Mouse (Mus musculus) heart, embryonic 15.5 days (tissue): Measurements from ENCODE around the gene H2-T22. TPM values are rescaled to one million over a fixed set of nuclear protein-coding genes. Genes with fewer than 3 reads are reported as not detected.

ENCODE experiments used
- ATAC-seq: fragments of 200-750 bp; cut with Nextera tagmentation; replicated peaks from 2 replicates; pipeline ENCODE4 v1.8.0; 2017; ENCODE audit warnings: low read depth, moderate TSS enrichment; ENCODE audit not compliant: insufficient number of reproducible peaks, insufficient read depth, low FRiP score
- H3K27ac ChIP-seq: fragments of 300-500 bp; sonication (generic); 2 replicates; pipeline ENCODE4 v1.5.1; 2015; ENCODE audit warnings: mild to moderate bottlenecking, inconsistent platforms
- H3K27me3 ChIP-seq: fragments of 300-500 bp; sonication (generic); 2 replicates; pipeline ENCODE4 v1.6.1; 2015; ENCODE audit warnings: inconsistent platforms
- H3K36me3 ChIP-seq: fragments of 300-500 bp; sonication (generic); 2 replicates; pipeline ENCODE4 v1.6.1; 2015; ENCODE audit warnings: mild to moderate bottlenecking, inconsistent platforms
- H3K4me1 ChIP-seq: fragments of 300-500 bp; sonication (generic); replicated peaks from 2 replicates; pipeline ENCODE4 v1.6.1; 2015; ENCODE audit warnings: inconsistent platforms
- H3K4me2 ChIP-seq: fragments of 300-500 bp; sonication (generic); 2 replicates; pipeline ENCODE4 v1.6.1; 2015; ENCODE audit warnings: inconsistent platforms, mild to moderate bottlenecking, moderate library complexity
- H3K4me3 ChIP-seq: fragments of 300-500 bp; sonication (generic); 2 replicates; pipeline ENCODE4 v1.5.1; 2015; ENCODE audit warnings: mild to moderate bottlenecking, inconsistent platforms
- H3K9ac ChIP-seq: fragments of 300-500 bp; sonication (generic); 2 replicates; pipeline ENCODE4 v1.6.1; 2015; ENCODE audit warnings: mild to moderate bottlenecking, inconsistent platforms
- H3K9me3 ChIP-seq: fragments of 300-500 bp; sonication (generic); replicated peaks from 2 replicates; pipeline ENCODE4 v1.6.1; 2016; ENCODE audit warnings: inconsistent platforms
- WGBS: fragments of 180-500 bp; shearing (Covaris S2); methylation state at CpG from one replicate; pipeline ENCODE4 v1.1.7; 2015; ENCODE audit warnings: mixed read lengths; 5-methylcytosine and 5-hydroxymethylcytosine counted together
- polyA plus RNA-seq: library from polyadenylated mRNA; unstranded; fragments of >200 nt; fragmentation: Nextera tagmentation; extraction: Ambion mirVana; gene quantifications from 2 replicates; pipeline ENCODE4 v1.2.1, GENCODE M21; 2015

The H2-T22 gene
- polyA plus RNA-seq, 1 experiment from 2014 or later: 7.0 TPM

DNA sequence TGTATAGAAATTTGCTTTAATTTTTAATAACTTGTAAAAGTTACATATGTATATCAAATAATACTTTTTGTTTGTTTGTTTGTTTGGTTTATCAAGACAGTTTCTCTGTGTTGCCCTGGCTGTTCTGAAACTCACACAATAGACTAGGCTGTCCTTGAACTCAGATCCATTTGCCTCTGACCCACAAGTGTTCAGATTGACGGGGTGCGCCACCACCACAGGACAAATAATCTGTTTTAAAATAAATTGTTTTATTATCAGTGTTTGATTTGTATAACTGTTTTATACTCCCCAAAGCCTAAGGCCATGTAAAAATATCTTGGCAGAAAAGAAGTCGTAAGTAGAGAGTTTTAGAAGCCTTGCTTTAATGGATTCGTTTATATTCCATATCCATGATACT is 14.9 kb downstream of the H2-T22 start:
- WGBS: 84% methylated on average over 4 of the region's 4 CpGs
- Histone ChIP-seq H3K36me3 (no peaks in the 10 kb centered on the region), H3K4me1 (peaks cover 14% of the 10 kb centered on the region), H3K4me2 (no peak overlapping the region), H3K27ac (no peak overlapping the region), H3K4me3 (no peak overlapping the region), H3K9me3 (no peaks in the 10 kb centered on the region), H3K9ac (no peak overlapping the region), H3K27me3 (no peaks in the 10 kb centered on the region)
- no peak for ATAC-seq

DNA sequence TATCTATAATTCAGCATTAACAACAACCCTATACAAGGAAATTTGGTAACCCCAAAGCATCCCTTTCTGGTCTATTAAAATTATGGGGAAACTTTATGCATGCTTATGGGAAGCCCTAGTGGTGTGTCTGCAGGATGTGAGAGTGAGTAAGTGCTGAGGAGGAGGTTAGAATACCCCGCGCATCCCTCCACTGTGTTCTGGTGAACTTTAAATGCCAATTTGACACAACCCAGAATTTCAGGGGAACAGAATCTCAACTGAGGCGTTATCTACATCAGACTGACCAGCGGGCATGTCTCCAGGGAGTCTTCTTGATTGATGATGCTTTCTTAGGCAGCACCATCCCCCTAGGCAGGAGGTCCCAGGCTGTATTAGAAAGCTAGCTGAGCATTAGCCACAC is 16.6 kb downstream of the H2-T22 start:
- H3K4me1 ChIP-seq: peaks cover 3% of the 10 kb centered on the region; the same call in 1 of the 2 replicates
- no peaks in the 10 kb centered on the region for H3K27me3 ChIP-seq
- H3K36me3 ChIP-seq: no peaks in the 10 kb centered on the region
- H3K9me3 ChIP-seq: no peaks in the 10 kb centered on the region
- H3K4me3 ChIP-seq: no peak overlapping the region
- no peak overlapping the region for H3K27ac ChIP-seq
- H3K4me2 ChIP-seq: no peak overlapping the region
- H3K9ac ChIP-seq: no peak overlapping the region
- 65% methylated on average over 4 of the region's 4 CpGs for WGBS
- no peak for ATAC-seq

DNA sequence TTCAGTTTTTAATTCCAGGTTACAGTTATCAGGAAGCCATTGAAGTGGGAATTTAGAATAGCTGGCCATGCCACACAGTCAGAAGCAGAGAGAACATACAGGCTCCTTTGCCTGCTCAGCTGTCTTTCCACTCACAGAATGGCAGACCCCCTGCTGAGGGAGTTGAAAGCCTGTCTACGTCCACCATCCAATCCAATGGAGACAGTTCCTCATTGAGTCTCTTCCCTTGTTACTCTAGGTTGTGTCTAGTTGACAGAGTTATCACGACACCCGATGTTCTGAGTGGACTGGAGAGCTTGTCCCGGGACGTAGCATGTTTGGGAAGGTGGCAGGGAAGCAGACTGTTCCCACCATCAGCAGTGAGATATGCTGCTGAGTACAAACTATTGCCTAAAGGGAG is 17.4 kb downstream of the H2-T22 start:
- no peak for ATAC-seq
- H3K27ac ChIP-seq: no peak overlapping the region
- no peaks in the 10 kb centered on the region for H3K36me3 ChIP-seq
- H3K4me3 ChIP-seq: no peak overlapping the region
- no peaks in the 10 kb centered on the region for H3K9me3 ChIP-seq
- H3K27me3 ChIP-seq: no peaks in the 10 kb centered on the region
- WGBS: 43% methylated on average over 5 of the region's 5 CpGs
- H3K4me1 ChIP-seq: peaks cover 7% of the 10 kb centered on the region; the same call in 1 of the 2 replicates
- no peak overlapping the region for H3K9ac ChIP-seq
- H3K4me2 ChIP-seq: no peak overlapping the region

DNA sequence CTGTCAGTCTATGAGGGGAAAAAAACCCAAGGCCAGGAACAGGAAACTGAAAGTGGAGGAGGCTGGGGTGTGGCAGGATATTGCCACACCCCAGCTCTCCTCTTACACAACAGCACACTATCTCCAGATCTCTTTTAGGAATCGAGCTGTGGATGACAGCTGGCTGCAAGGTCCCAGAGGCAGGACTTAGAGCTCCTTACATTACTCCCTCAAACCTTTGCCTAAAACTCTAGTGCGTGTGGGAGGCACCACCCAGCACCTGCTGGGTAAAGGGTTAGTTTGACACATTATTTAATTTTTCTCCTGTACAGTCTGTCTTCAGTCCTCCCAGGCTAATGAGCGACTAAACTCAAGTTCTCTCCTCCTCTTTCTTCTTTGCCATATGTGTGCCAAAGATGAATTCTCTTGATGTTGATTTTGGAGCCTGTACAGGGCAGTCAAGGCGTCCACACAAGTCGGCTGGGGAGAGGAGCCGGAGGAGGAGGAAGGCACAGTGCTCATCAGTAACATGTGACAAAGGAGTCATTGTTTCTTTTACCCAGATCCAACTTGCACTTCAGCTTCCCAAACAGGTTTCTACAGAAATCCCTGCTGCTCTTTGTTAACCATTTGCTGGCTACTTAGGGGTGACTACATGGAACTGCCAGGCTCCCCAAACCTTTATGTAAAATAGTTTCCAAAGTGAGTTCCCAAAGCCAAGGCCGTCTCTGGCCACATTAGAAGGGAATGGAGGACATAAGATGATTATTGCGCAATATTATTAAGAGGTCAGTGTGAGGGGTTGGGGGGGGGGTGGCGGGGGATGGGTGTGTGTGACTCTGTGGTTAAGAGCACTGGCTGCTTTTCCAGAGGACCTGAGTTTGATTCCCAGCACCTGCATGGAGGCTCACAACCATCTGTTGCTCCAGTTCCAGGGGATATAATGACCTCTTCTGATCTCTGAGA is 18.6 kb downstream of the H2-T22 start:
- no peak overlapping the region for H3K4me3 ChIP-seq
- peak overlapping the region; percentile 28; the same call in 1 of the 2 replicates for H3K27ac ChIP-seq

DNA sequence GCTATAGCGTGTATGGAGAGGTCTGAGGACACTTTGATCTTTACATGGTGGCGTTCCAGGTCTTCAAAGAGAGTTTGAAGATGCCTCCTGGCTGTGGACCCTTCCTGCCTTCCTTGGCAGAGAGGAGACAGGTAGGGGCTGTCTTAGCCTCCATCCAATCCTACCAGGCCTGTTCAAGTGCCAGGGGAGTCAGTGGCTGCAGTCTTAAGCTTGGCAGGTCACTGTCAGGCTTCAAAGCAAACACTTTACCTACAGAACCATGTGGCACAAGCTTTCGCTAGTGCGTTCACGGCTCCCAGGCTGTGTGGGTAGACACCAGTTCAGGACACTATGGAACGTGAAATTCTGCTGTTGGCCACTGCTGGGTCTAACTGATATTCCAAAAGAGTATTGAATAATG is 19.6 kb downstream of the H2-T22 start:
- WGBS: 87% methylated on average over 6 of the region's 6 CpGs
- no peaks in the 10 kb centered on the region for H3K9me3 ChIP-seq
- no peak for ATAC-seq
- no peak overlapping the region for H3K27ac ChIP-seq
- no peaks in the 10 kb centered on the region for H3K27me3 ChIP-seq
- no peak overlapping the region for H3K4me2 ChIP-seq
- H3K36me3 ChIP-seq: no peaks in the 10 kb centered on the region
- H3K4me3 ChIP-seq: no peak overlapping the region
- H3K9ac ChIP-seq: no peak overlapping the region
- H3K4me1 ChIP-seq: peaks cover 7% of the 10 kb centered on the region; the same call in 1 of the 2 replicates

More for the DNA sequence above, 18.6 kb downstream of the H2-T22 start:
- no peak overlapping the region for H3K9ac ChIP-seq
- 58% methylated on average over 9 of the region's 9 CpGs for WGBS
- no peaks in the 10 kb centered on the region for H3K27me3 ChIP-seq
- H3K4me2 ChIP-seq: no peak overlapping the region
- H3K36me3 ChIP-seq: no peaks in the 10 kb centered on the region
- H3K4me1 ChIP-seq: peaks cover 7% of the 10 kb centered on the region; the same call in 1 of the 2 replicates
- H3K9me3 ChIP-seq: no peaks in the 10 kb centered on the region
- ATAC-seq: 0 out of 2 replicates have a peak, but pooled peaks have one; percentile 27

DNA sequence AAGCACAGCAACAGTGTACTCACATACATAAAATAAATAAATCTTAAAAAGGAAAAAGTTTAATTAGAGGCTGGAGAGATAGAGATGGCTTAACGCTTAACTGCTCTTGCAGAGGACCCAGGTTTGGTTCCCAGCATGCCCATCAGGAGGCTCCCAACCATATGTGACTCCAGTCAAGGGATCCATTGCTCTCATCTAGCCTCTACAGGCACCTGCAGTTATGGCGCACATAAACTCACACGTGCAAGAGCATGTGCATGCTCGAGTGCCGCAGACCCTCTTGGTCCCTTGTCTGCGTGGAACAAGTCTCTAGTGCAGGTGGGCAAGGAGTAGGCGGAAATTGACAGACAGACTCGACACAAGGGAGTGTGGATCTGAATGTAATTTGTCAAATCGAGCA is 20.4 kb downstream of the H2-T22 start:
- ATAC-seq: no peak
- H3K36me3 ChIP-seq: no peaks in the 10 kb centered on the region
- H3K4me3 ChIP-seq: no peak overlapping the region
- WGBS: 89% methylated on average over 9 of the region's 9 CpGs
- no peak overlapping the region for H3K9ac ChIP-seq
- no peaks in the 10 kb centered on the region for H3K9me3 ChIP-seq
- H3K4me2 ChIP-seq: no peak overlapping the region
- peaks cover 7% of the 10 kb centered on the region; the same call in 1 of the 2 replicates for H3K4me1 ChIP-seq
- no peaks in the 10 kb centered on the region for H3K27me3 ChIP-seq
- H3K27ac ChIP-seq: no peak overlapping the region

DNA sequence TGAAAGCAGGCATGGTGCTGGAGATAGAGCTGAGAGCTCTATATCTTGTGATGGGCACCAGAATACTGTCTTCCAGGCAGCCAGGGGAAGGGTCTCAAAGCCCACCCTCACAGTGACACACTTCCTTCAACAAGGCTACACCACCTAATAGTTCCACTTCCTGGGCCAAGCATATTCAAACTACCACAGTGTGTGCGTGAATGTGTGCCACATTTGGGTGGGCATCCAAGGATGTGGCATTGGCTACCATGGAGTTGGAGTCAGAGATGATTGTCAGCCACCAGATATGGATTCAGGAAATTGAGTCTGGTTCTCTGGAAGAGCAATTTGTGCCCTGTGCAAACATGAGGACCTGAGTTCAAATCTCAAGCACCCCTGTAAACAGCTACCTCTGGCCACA is 21.2 kb downstream of the H2-T22 start:
- Histone ChIP-seq H3K9ac (no peak overlapping the region), H3K27me3 (no peaks in the 10 kb centered on the region), H3K9me3 (no peaks in the 10 kb centered on the region), H3K27ac (peak overlapping the region; percentile 60; the same call in 1 of the 2 replicates), H3K4me1 (peaks cover 7% of the 10 kb centered on the region; the same call in 1 of the 2 replicates), H3K36me3 (no peaks in the 10 kb centered on the region), H3K4me2 (peak overlapping the region; percentile 52; the same call in 1 of the 2 replicates), H3K4me3 (0 out of 2 replicates have a peak overlapping the region, but pooled peaks have one; percentile 29)
- ATAC-seq: no peak
- 100% methylated on average over 1 of the region's 1 CpGs for WGBS

DNA sequence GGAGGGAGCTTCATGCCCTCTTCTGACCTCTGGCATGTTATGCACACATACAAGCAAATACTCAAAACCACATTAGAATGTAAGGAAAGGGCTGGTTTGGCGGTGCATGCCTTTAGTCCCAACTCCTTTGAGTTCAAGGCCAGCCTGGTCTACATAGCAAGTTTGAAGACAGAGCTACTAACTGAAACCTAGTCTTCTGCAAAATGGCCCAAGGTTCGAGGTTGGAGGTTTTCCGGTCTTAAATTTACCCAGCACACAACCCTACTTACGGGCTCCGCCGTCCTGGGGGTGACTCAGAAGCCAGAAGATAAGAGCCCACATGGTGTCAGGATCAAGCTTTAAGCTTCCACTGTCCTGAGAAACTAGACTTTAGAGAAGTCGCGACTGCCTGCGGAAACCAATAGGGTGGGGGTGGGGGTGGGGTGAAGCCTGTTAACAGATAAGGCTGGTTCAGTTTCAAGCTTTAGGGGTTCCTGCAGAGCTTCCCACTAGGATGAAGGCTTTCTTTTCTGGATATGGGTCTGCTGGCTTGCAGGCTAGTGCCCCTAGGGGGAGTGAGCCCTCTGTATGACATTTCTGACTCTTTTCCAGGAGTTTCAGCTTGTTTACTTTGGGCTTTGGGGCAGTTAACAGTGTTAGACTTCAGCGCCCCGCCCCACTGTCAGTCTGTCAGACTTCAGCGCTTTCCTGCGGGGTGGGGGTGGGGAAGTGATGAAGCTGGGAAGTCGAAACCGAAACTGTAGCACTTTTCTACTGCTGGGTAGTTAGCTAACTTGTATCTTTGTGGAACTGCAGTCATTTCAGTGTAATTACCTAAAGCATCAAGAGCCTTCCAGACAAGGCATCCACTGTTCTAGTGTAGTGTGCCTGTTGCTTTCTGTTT is 22.1 kb downstream of the H2-T22 start, which contains the start of gene H2-T24:
H2-T24 (minus strand) TSS at position 370 of the 883 bp plus-strand sequence.
- Histone ChIP-seq H3K4me3 (peak within 1 kb of the TSS; percentile 29), H3K27ac (peak within 1 kb of the TSS; percentile 60), H3K4me1 (peaks cover 7% of the 10 kb centered on the region; the same call in 1 of the 2 replicates), H3K4me2 (peak within 1 kb of the TSS; percentile 52), H3K9me3 (no peaks in the 10 kb centered on the region), H3K36me3 (no peaks in the 10 kb centered on the region), H3K27me3 (no peaks in the 10 kb centered on the region), H3K9ac (no peak within 1 kb of the TSS)
- ATAC-seq: peak; percentile 56
- WGBS: 23% methylated on average over 15 of the region's 15 CpGs

DNA sequence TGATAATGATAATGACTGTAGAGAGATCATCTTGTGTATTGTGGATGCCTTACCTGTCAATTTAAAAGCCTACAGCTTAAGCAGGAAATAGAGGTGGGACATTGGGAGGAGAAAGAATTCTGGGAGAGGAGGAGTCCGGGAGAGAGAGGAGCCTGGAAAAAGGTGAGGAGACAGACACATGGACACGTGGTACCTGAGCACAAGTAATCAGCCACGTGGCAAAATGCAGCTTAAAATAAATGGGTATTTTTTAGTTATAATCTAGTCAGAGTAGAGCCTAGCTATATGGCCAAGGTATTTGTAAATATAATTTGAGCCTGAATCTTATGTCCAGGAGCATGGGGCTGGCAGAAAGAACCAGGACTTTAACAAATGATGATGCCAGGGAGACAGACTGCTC is 23.0 kb downstream of the H2-T22 start:
- Histone ChIP-seq H3K4me2 (no peak overlapping the region; the same call in 1 of the 2 replicates), H3K4me1 (peaks cover 7% of the 10 kb centered on the region; the same call in 1 of the 2 replicates), H3K27ac (0 out of 2 replicates have a peak overlapping the region, but pooled peaks have one; percentile 10), H3K27me3 (no peaks in the 10 kb centered on the region), H3K36me3 (peaks cover 7% of the 10 kb centered on the region; the same call in 1 of the 2 replicates), H3K4me3 (no peak overlapping the region), H3K9me3 (no peaks in the 10 kb centered on the region), H3K9ac (no peak overlapping the region)
- 74% methylated on average over 3 of the region's 3 CpGs for WGBS
- no peak for ATAC-seq

DNA sequence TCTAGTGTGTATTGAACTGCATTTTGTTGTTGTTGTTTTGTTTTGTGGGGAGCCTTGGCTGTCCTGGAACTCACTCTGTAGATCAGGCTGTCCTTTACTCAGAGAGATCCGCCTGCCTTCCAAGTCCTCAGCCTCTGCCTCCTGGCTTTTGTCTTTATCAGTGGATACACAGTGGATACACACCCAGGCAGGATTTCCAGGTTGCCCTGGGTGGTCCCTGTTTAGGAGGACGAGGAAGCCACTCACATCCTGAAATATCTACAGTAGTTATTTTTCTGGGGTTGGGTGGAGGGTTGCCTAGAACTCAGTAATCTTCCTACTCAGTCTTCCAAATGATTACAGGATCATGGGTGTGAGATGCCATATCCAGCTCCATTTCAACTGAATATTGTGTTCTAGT is 23.6 kb downstream of the H2-T22 start:
- Histone ChIP-seq H3K36me3 (peaks cover 10% of the 10 kb centered on the region; the same call in 1 of the 2 replicates), H3K27me3 (no peaks in the 10 kb centered on the region), H3K4me2 (no peak overlapping the region), H3K27ac (no peak overlapping the region), H3K9me3 (no peaks in the 10 kb centered on the region), H3K4me1 (peaks cover 4% of the 10 kb centered on the region; the same call in 1 of the 2 replicates), H3K4me3 (no peak overlapping the region), H3K9ac (no peak overlapping the region)
- ATAC-seq: no peak; the same call in 1 of the 2 replicates
- WGBS: 50% methylated on average over 2 of the region's 2 CpGs

DNA sequence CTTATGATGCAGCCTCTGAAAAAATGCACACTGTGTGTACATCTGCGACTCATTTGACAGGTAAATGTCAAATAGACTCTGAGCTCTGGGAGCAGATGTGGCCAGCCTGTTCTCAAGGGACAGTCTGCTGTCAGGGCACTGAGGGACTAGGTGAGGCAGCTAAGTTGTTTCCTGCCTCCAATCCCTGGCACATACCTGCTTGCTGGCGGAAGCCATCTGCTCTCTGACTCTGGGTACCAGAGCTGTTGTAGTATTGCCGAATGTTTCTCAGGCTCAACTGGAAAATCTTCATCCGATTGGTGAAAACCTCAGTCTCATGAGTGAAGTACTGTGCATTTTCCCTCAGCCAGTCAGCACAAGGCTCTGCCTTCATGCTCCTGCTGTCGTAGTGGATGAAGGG is 25.5 kb downstream of the H2-T22 start:
- no peaks in the 10 kb centered on the region for H3K27me3 ChIP-seq
- 0 out of 2 replicates have a peak, but pooled peaks cover 3% of the 10 kb centered on the region for H3K4me1 ChIP-seq
- H3K4me2 ChIP-seq: no peak overlapping the region
- no peak overlapping the region for H3K9ac ChIP-seq
- peaks cover 10% of the 10 kb centered on the region; the same call in 1 of the 2 replicates for H3K36me3 ChIP-seq
- WGBS: 85% methylated on average over 5 of the region's 5 CpGs
- H3K27ac ChIP-seq: no peak overlapping the region
- H3K4me3 ChIP-seq: no peak overlapping the region
- no peaks in the 10 kb centered on the region for H3K9me3 ChIP-seq
- ATAC-seq: no peak
